In genomic region chr9:37461571-37461970, GRCm38 (mm10) we compare ENCODE assay signal across 15 mouse cellular contexts. TPM values are rescaled to one million over a fixed set of nuclear protein-coding genes. Genes with fewer than 3 reads are reported as not detected.
"Had no signal": no experiment of that assay in that cellular context is flagged by ENCODE, and none has a peak within 500 bp of the region (broad histone marks: within the 10 kb centered on the region; RNA-seq: fewer than 3 reads in every experiment).

No protein-coding gene starts in this region.

- H3K9me3 ChIP-seq: kidney, embryonic 15.5 days; limb, embryonic 15.5 days; liver, embryonic 12.5 days; midbrain, embryonic 10.5 days had no signal

- H3K4me3 ChIP-seq: liver, embryonic 12.5 days had no signal

- DNase-seq: kidney, postnatal 14 days; layer of hippocampus, adult 9-11 months; left cerebral cortex, postnatal 4 days; lung, embryonic 14.5 days; lung, postnatal 10 days; lung, postnatal 4 days; right cerebral cortex, adult 18-20 months; right cerebral cortex, postnatal 25 days; thymus, postnatal 36 days had no signal

- H3K27ac ChIP-seq: kidney, embryonic 15.5 days; limb, embryonic 15.5 days; liver, embryonic 12.5 days had no signal

- ATAC-seq: liver, embryonic 12.5 days had no signal

- H3K9ac ChIP-seq: kidney, embryonic 15.5 days; limb, embryonic 15.5 days; liver, embryonic 12.5 days; lung, embryonic 14.5 days had no signal

- H3K36me3 ChIP-seq: kidney, embryonic 15.5 days; limb, embryonic 15.5 days; liver, embryonic 12.5 days; midbrain, embryonic 10.5 days had no signal

RNA-seq across cellular contexts. Expression of gene Robo3, which starts 28.5 kb away (rescaled TPM):
- total RNA-seq: megakaryocyte, adult 5-6 weeks had no signal
- polyA plus RNA-seq: stomach, embryonic 16.5 days had no signal

RNA-seq across cellular contexts. Expression of gene Robo4, which starts 59.9 kb away (rescaled TPM):
- total RNA-seq: megakaryocyte, adult 5-6 weeks had no signal
